Mouse (Mus musculus) heart, postnatal 0 days (tissue): ENCODE measurements around the gene Kifc5b. TPM values are rescaled to one million over a fixed set of nuclear protein-coding genes. Genes with fewer than 3 reads are reported as not detected.

Experiments
- ATAC-seq: fragments of 200-750 bp; cut with Nextera tagmentation; 2 replicates; pipeline ENCODE4 v1.8.0; 2017; ENCODE audit warnings: low read depth, moderate number of reproducible peaks, moderate library complexity; ENCODE audit not compliant: insufficient read depth
- DNase-seq: peaks from one replicate; pipeline ENCODE4 v3.0.0-alpha.2; 2016; ENCODE audit warnings: low spot score
- H3K27ac ChIP-seq: fragments of 300-500 bp; sonication (generic); 2 replicates; pipeline ENCODE4 v1.5.1; 2014; ENCODE audit warnings: low read depth, mild to moderate bottlenecking
- H3K27me3 ChIP-seq: fragments of 300-500 bp; sonication (generic); 2 replicates; pipeline ENCODE4 v1.6.1; 2014; ENCODE audit warnings: low read length, mixed read lengths; ENCODE audit not compliant: control insufficient read depth, insufficient read depth
- H3K36me3 ChIP-seq: fragments of 300-500 bp; sonication (generic); replicated peaks from 2 replicates; pipeline ENCODE4 v1.6.1; 2014; ENCODE audit warnings: low read length, mixed read lengths; ENCODE audit not compliant: control insufficient read depth, insufficient read depth
- H3K4me1 ChIP-seq: fragments of 300-500 bp; sonication (generic); 2 replicates; pipeline ENCODE4 v1.6.1; 2014; ENCODE audit warnings: antibody characterized with exemption; ENCODE audit not compliant: control insufficient read depth, insufficient read depth
- H3K4me2 ChIP-seq: fragments of 300-500 bp; sonication (generic); 2 replicates; pipeline ENCODE4 v1.6.1; 2014; ENCODE audit warnings: low read depth, mild to moderate bottlenecking, low read length, moderate library complexity
- H3K4me3 ChIP-seq: fragments of 300-500 bp; sonication (generic); 2 replicates; pipeline ENCODE4 v1.5.1; 2014; ENCODE audit warnings: low read depth, low read length
- H3K9ac ChIP-seq: fragments of 300-500 bp; sonication (generic); replicated peaks from 2 replicates; pipeline ENCODE4 v1.6.1; 2014; ENCODE audit warnings: low read depth, low read length, mixed read lengths
- H3K9me3 ChIP-seq: fragments of 300-500 bp; sonication (generic); replicated peaks from 2 replicates; pipeline ENCODE4 v1.6.1; 2016; ENCODE audit warnings: low read length; ENCODE audit not compliant: control insufficient read depth
- CTCF ChIP-seq: IDR thresholded peaks from 2 replicates; pipeline ENCODE4 v1.5.1; 2016; ENCODE audit warnings: antibody characterized with exemption, control low read depth, low read depth
- EP300 ChIP-seq: IDR thresholded peaks from 2 replicates; pipeline ENCODE4 v1.6.1; 2016; ENCODE audit warnings: antibody characterized with exemption, low read depth
- WGBS: fragments of 180-500 bp; shearing (Covaris S2); extraction: QIAGEN DNeasy Blood & Tissue Kit; methylation state at CpG from one replicate; pipeline ENCODE4 v1.1.7; 2014; 5-methylcytosine and 5-hydroxymethylcytosine counted together
- polyA plus RNA-seq: library from polyadenylated mRNA; unstranded; fragments of >200 nt; fragmentation: Nextera tagmentation; extraction: Ambion mirVana; gene quantifications from 2 replicates; pipeline ENCODE4 v1.2.1, GENCODE M21; 2015
- total RNA-seq: library from RNA; depleted of rRNA; stranded (reverse); fragments of >200 nt; gene quantifications from 2 replicates; pipeline ENCODE4 v1.2.3, GENCODE M21; 2014; ENCODE audit warnings: low replicate concordance

The Kifc5b gene
- total and polyA plus RNA-seq, 2 experiments from 2014 or later = 0.93 to 4.5 TPM

DNA sequence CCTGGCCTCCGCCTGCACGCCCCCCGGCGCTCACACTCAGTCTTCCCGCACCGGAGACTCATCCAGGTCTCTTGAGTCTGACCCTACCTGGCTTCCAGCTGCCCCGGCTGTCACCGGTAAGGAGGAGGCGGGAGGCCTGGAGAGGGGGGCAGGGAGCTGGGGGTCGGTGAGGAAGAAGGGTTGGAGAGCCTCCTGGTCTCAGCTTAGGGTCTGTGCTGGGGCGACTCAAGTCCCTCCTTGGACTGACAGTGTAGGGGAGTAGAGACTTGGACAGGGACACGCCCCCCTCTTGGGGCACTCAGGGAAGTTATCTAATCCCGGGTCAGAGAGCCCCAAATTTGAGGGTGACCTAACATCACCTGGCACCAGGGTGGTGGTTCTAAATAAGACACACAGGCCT, 16.5 kb downstream of the Kifc5b start:
- peaks cover 37% of the 10 kb centered on the region for H3K36me3 ChIP-seq
- H3K27ac ChIP-seq = peak overlapping the region; percentile 80
- DNase-seq (no peak), ATAC-seq (no peak)
- peaks cover 18% of the 10 kb centered on the region for H3K4me1 ChIP-seq
- peak overlapping the region; percentile 68 for H3K9ac ChIP-seq
- no peaks in the 10 kb centered on the region for H3K9me3 ChIP-seq
- peak overlapping the region; percentile 94 for H3K4me2 ChIP-seq
- WGBS = 5% methylated on average over 13 of the region's 13 CpGs
- H3K4me3 ChIP-seq = peak overlapping the region; percentile 72
- TF ChIP-seq CTCF (no peak), EP300 (no peak)
- H3K27me3 ChIP-seq = no peaks in the 10 kb centered on the region

DNA sequence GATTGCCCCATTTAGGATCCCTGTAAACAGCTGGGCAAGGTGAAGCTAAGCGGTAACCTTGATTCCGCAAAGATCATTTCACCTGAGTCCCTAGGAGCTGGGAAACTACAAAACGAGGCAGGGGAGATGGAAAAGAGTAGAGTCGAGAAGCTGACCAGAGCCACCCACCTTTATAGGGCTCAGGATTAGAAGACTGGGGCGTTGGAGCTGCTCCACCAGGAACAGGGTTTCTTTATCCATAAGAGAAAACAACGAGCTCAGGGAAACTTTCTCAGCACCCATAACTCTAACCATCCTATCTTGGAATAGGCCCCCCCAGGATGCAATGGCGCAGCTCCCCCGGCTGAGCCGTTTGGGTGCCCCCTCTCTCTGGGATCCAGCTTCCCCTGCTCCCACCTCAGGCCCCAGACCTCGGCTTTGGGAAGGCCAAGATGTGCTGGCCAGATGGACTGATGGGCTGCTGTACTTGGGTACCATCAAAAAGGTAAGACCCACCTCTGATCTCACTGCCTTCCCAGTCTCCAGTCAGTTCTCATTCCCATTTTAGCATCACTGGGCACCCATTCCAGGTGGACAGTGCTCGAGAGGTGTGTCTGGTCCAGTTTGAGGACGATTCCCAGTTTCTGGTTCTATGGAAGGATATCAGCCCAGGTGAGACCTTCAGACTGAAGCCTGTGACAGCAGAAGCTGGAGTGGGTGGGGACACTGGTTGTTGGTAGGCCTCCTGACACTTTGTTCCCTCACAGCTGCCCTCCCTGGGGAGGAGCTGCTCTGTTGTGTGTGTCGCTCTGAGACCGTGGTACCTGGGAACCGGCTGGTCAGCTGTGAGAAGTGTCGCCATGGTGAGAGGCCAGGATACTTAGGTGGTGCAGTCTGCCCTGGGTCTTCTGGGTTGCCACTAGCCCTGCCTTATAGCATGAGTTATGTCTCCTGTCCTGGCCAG, 17.3 kb downstream of the Kifc5b start:
- peaks cover 20% of the 10 kb centered on the region for H3K4me1 ChIP-seq
- peak overlapping the region; percentile 72 for H3K4me3 ChIP-seq
- H3K9ac ChIP-seq = no peak overlapping the region
- no peak overlapping the region for H3K27ac ChIP-seq
- no peak for ATAC-seq
- no peak for DNase-seq
- H3K4me2 ChIP-seq = peak overlapping the region; percentile 94
- no peak for TF ChIP-seq CTCF
- H3K9me3 ChIP-seq = no peaks in the 10 kb centered on the region
- peaks cover 32% of the 10 kb centered on the region for H3K36me3 ChIP-seq
- H3K27me3 ChIP-seq = no peaks in the 10 kb centered on the region
- WGBS = 80% methylated on average over 16 of the region's 16 CpGs

DNA sequence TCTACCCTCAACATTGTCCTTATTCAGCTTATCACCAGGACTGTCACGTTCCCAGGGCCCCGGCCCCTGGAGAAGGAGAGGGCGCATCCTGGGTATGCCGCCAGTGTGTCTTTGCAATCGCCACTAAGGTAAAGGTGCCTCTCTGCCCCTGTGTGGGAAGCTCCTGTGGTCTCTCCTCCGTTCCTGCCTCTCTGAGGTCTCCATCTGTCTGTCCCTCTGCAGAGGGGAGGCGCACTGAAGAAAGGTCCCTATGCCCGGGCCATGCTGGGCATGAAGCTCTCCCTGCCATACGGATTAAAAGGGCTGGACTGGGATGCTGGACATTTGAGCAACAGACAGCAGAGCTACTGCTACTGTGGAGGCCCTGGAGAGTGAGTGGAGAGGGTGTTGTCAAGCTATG, 18.1 kb downstream of the Kifc5b start:
- Histone ChIP-seq H3K36me3 (peaks cover 26% of the 10 kb centered on the region), H3K4me3 (no peak overlapping the region), H3K27me3 (no peaks in the 10 kb centered on the region), H3K4me2 (no peak overlapping the region), H3K27ac (no peak overlapping the region), H3K4me1 (peaks cover 20% of the 10 kb centered on the region), H3K9ac (no peak overlapping the region), H3K9me3 (no peaks in the 10 kb centered on the region)
- no peak for TF ChIP-seq EP300
- TF ChIP-seq CTCF = no peak
- 82% methylated on average over 9 of the region's 9 CpGs for WGBS
- DNase-seq (no peak), ATAC-seq (no peak)

DNA sequence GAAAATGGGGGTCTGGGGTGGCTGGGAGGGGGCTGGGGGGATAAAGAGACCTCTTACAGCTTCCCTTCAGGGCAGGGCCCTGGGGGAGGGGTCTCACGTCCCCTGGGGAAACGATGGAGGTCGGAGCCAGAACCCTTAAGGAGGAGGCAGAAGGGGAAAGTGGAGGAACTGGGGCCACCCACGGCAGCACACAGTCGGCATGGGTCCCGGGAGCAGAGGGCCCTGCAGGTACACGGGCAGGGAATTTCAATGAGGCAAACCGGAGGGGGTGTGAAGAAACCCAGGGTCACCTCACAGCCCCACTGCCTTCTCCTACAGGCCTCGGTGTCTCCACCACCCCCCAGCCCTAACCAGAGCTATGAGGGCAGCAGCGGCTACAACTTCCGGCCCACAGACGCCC, 19.6 kb downstream of the Kifc5b start:
- DNase-seq (no peak), ATAC-seq (no peak)
- Histone ChIP-seq H3K4me3 (no peak overlapping the region), H3K27me3 (no peaks in the 10 kb centered on the region), H3K4me2 (no peak overlapping the region), H3K9me3 (no peaks in the 10 kb centered on the region), H3K27ac (no peak overlapping the region), H3K36me3 (peaks cover 21% of the 10 kb centered on the region), H3K9ac (no peak overlapping the region), H3K4me1 (peaks cover 20% of the 10 kb centered on the region)
- TF ChIP-seq EP300 = no peak
- TF ChIP-seq CTCF = no peak
- WGBS = 80% methylated on average over 12 of the region's 12 CpGs

DNA sequence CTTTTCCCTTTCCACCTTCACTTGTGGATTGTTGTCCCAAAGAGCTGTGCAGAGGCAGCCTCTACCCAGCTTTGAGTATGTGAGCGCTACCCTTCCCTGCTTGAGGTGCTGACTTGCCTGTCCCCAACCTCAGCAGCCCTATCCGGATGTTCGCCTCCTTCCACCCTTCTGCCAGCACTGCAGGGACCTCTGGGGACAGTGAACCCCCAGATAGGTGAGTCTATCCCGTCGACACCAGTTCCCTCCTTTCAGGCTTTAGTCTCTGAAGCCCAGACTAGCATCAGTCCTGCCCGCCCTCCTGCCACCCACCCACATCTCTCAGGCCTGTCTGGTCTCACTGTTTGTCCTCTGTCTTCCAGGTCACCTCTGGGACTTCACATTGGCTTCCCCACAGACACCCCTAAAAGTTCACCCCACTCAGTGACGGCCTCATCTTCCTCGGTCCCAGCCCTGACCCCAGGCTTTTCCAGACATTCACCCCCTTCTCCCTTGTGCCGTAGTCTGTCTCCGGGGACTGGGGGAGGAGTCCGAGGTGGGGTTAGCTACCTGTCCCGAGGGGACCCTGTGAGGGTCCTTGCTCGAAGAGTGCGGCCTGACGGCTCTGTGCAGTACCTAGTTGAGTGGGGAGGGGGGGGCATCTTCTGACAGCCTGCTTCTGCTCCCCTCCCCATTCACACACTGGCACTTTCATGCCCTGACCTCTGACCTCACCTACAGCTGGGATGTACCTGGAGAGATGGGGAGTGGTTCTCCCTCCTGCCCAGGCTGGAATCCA, 20.2 kb downstream of the Kifc5b start:
- H3K4me3 ChIP-seq = no peak overlapping the region
- H3K4me1 ChIP-seq = peaks cover 20% of the 10 kb centered on the region
- no peak overlapping the region for H3K9ac ChIP-seq
- H3K27ac ChIP-seq = no peak overlapping the region
- WGBS = 88% methylated on average over 15 of the region's 15 CpGs
- ATAC-seq (no peak), DNase-seq (no peak)
- peaks cover 21% of the 10 kb centered on the region for H3K36me3 ChIP-seq
- no peak overlapping the region for H3K4me2 ChIP-seq
- no peaks in the 10 kb centered on the region for H3K9me3 ChIP-seq
- TF ChIP-seq CTCF (no peak), EP300 (no peak)
- H3K27me3 ChIP-seq = no peaks in the 10 kb centered on the region
